Mouse (Mus musculus) ES-Bruce4 (cell line): ENCODE measurements at regions not wholly inside any gene's neighbourhood (a gene's known extent, or its start where the extent isn't known, plus 50 kb on each side); places are given as distances from the start of the nearest gene placed in this dataset.

Experiments used
- H3K27ac ChIP-seq: 2 replicates; pipeline ENCODE4 v1.5.1; 2012; ENCODE audit warnings: low read length, inconsistent platforms; ENCODE audit not compliant: insufficient read depth
- H3K27me3 ChIP-seq: 2 replicates; pipeline ENCODE4 v1.6.1; 2012; ENCODE audit warnings: mild to moderate bottlenecking, low read length, inconsistent platforms; ENCODE audit not compliant: control insufficient read depth, poor library complexity, insufficient read depth, severe bottlenecking
- H3K36me3 ChIP-seq: 2 replicates; pipeline ENCODE4 v1.6.1; 2012; ENCODE audit warnings: inconsistent platforms, mild to moderate bottlenecking, low read length, moderate library complexity; ENCODE audit not compliant: control insufficient read depth, poor library complexity, insufficient read depth, severe bottlenecking
- H3K4me1 ChIP-seq: one replicate; pipeline ENCODE4 v1.8.1; 2011; ENCODE audit warnings: low read length; ENCODE audit not compliant: control insufficient read depth, insufficient read depth
- H3K4me3 ChIP-seq: 2 replicates; pipeline ENCODE4 v1.5.1; 2011; ENCODE audit warnings: low read depth, mild to moderate bottlenecking, low read length
- H3K9ac ChIP-seq: 2 replicates; pipeline ENCODE4 v1.6.1; 2012; ENCODE audit warnings: low read depth, mild to moderate bottlenecking, inconsistent platforms; ENCODE audit not compliant: poor library complexity, severe bottlenecking
- H3K9me3 ChIP-seq: replicated peaks from 2 replicates; pipeline ENCODE4 v1.6.1; 2012; ENCODE audit warnings: mild to moderate bottlenecking, low read length, inconsistent platforms; ENCODE audit not compliant: control insufficient read depth, poor library complexity, insufficient read depth, severe bottlenecking
- CTCF ChIP-seq: IDR thresholded peaks from one replicate; pipeline ENCODE4 v1.8.1; 2011; ENCODE audit warnings: low read depth, low read length
- EP300 ChIP-seq: IDR thresholded peaks from 2 replicates; pipeline ENCODE4 v1.6.1; 2011; ENCODE audit warnings: low read depth, low read length; ENCODE audit not compliant: insufficient read depth
- POLR2A ChIP-seq: IDR thresholded peaks from one replicate; pipeline ENCODE4 v1.8.1; 2011; ENCODE audit warnings: low read length; ENCODE audit not compliant: insufficient read depth

GRCm38 (mm10) chr8:115418056-115418455 is 289.5 kb downstream of the Maf start:
- Histone ChIP-seq H3K36me3 (no peaks in the 10 kb centered on the region), H3K9ac (no peak overlapping the region), H3K27ac (no peak overlapping the region), H3K4me3 (no peak overlapping the region), H3K9me3 (peaks cover 4% of the 10 kb centered on the region), H3K27me3 (no peaks in the 10 kb centered on the region; the same call in 1 of the 2 replicates), H3K4me1 (no peaks in the 10 kb centered on the region)
- no peak for TF ChIP-seq POLR2A
- no peak for TF ChIP-seq EP300
- no peak for TF ChIP-seq CTCF

GRCm38 (mm10) chr8:115414061-115414473 is 293.5 kb downstream of the Maf start:
- Histone ChIP-seq H3K27me3 (no peaks in the 10 kb centered on the region), H3K4me3 (no peak overlapping the region), H3K4me1 (no peaks in the 10 kb centered on the region), H3K27ac (no peak overlapping the region), H3K36me3 (no peaks in the 10 kb centered on the region), H3K9me3 (no peaks in the 10 kb centered on the region; the same call in 1 of the 2 replicates), H3K9ac (no peak overlapping the region)
- TF ChIP-seq CTCF: no peak
- TF ChIP-seq POLR2A: no peak
- TF ChIP-seq EP300: no peak

- H3K27ac ChIP-seq: no peak overlapping the region
- no peaks in the 10 kb centered on the region for H3K27me3 ChIP-seq
- H3K9me3 ChIP-seq: peaks cover 4% of the 10 kb centered on the region
- H3K36me3 ChIP-seq: no peaks in the 10 kb centered on the region
- TF ChIP-seq POLR2A (no peak), EP300 (no peak), CTCF (no peak)
- H3K9ac ChIP-seq: no peak overlapping the region
- no peak overlapping the region for H3K4me3 ChIP-seq
- H3K4me1 ChIP-seq: no peaks in the 10 kb centered on the region
Observed at GRCm38 (mm10) chr8:115411756-115412155, 295.8 kb downstream of the Maf start.

- TF ChIP-seq POLR2A: no peak
- TF ChIP-seq CTCF: no peak
- no peak for TF ChIP-seq EP300
Observed at GRCm38 (mm10) chr8:115411061-115411460, 296.5 kb downstream of the Maf start.

GRCm38 (mm10) chr8:115410191-115410590 is 297.4 kb downstream of the Maf start:
- Histone ChIP-seq H3K27me3 (no peaks in the 10 kb centered on the region), H3K9ac (no peak overlapping the region), H3K9me3 (peaks cover 4% of the 10 kb centered on the region), H3K4me3 (no peak overlapping the region), H3K27ac (no peak overlapping the region), H3K36me3 (no peaks in the 10 kb centered on the region), H3K4me1 (no peaks in the 10 kb centered on the region)
- TF ChIP-seq CTCF (no peak), POLR2A (no peak), EP300 (no peak)

More at GRCm38 (mm10) chr8:115411061-115411460, 296.5 kb downstream of the Maf start:
- no peak overlapping the region for H3K9ac ChIP-seq
- no peaks in the 10 kb centered on the region for H3K27me3 ChIP-seq
- no peaks in the 10 kb centered on the region for H3K4me1 ChIP-seq
- no peaks in the 10 kb centered on the region for H3K36me3 ChIP-seq
- peaks cover 4% of the 10 kb centered on the region for H3K9me3 ChIP-seq
- no peak overlapping the region for H3K4me3 ChIP-seq
- no peak overlapping the region for H3K27ac ChIP-seq

GRCm38 (mm10) chr8:115407535-115407934 is 300.1 kb downstream of the Maf start:
- peaks cover 4% of the 10 kb centered on the region for H3K9me3 ChIP-seq
- no peaks in the 10 kb centered on the region for H3K4me1 ChIP-seq
- H3K9ac ChIP-seq: no peak overlapping the region
- no peak overlapping the region for H3K27ac ChIP-seq
- no peaks in the 10 kb centered on the region for H3K27me3 ChIP-seq
- no peaks in the 10 kb centered on the region for H3K36me3 ChIP-seq
- no peak overlapping the region for H3K4me3 ChIP-seq
- TF ChIP-seq CTCF (no peak), EP300 (no peak), POLR2A (no peak)
